Mouse (Mus musculus) layer of hippocampus, adult 8-10 months (tissue): ENCODE data around the gene Adora2a. TPM values are rescaled to one million over a fixed set of nuclear protein-coding genes. Genes with fewer than 3 reads are reported as not detected.
A peak's percentile ranks its signal among the peaks of the same experiment; 100 is the strongest.

ENCODE experiments used
- DNase-seq, 2 experiments: peaks; one replicate each; pipeline ENCODE4 v3.0.0; 2022; ENCODE audit warnings: low spot score in 2 of 2
- total RNA-seq, 4 experiments: library from RNA; stranded (reverse); gene quantifications; 2 replicates each; pipeline ENCODE4 v1.2.4; 2022

The Adora2a gene
- total RNA-seq, 4 experiments from 2014 or later: 1.1 to 2.7 (median 1.9) TPM

- DNase-seq: no peak
Observed at GRCm38 (mm10) chr10:75312361-75312760, 4.3 kb upstream of the Adora2a start.

GRCm38 (mm10) chr10:75314190-75314980 lies 2.3 kb upstream of the Adora2a start:
- DNase-seq: no peak

GRCm38 (mm10) chr10:75315756-75316155 lies 921 bp upstream of the Adora2a start:
- DNase-seq: no peak

- no peak for DNase-seq
Observed at GRCm38 (mm10) chr10:75316472-75316871, 205 bp upstream of the Adora2a start.

- DNase-seq: peak in 1 of 2 experiments; percentile 21
Observed at GRCm38 (mm10) chr10:75316908-75317761, 458 bp downstream of the Adora2a start.

GRCm38 (mm10) chr10:75318206-75318605 lies 1.5 kb downstream of the Adora2a start:
- no peak for DNase-seq

- no peak for DNase-seq
Observed at GRCm38 (mm10) chr10:75320321-75320720, 3.6 kb downstream of the Adora2a start.

GRCm38 (mm10) chr10:75322966-75323365 lies 6.3 kb downstream of the Adora2a start:
- no peak for DNase-seq

GRCm38 (mm10) chr10:75323986-75324385 lies 7.3 kb downstream of the Adora2a start:
- DNase-seq: no peak

GRCm38 (mm10) chr10:75324391-75324790 lies 7.7 kb downstream of the Adora2a start:
- DNase-seq: no peak

GRCm38 (mm10) chr10:75325821-75326220 lies 9.1 kb downstream of the Adora2a start:
- DNase-seq: no peak

- DNase-seq: no peak
Observed at GRCm38 (mm10) chr10:75326553-75326952, 9.9 kb downstream of the Adora2a start.

- DNase-seq: no peak
Observed at GRCm38 (mm10) chr10:75327081-75327480, 10.4 kb downstream of the Adora2a start.

- no peak for DNase-seq
Observed at GRCm38 (mm10) chr10:75328201-75328704, 11.6 kb downstream of the Adora2a start.

- DNase-seq: no peak
Observed at GRCm38 (mm10) chr10:75332268-75332667, 15.6 kb downstream of the Adora2a start.

GRCm38 (mm10) chr10:75333176-75333776 lies 16.6 kb downstream of the Adora2a start:
- DNase-seq: no peak

- no peak for DNase-seq
Observed at GRCm38 (mm10) chr10:75334175-75334574, 17.5 kb downstream of the Adora2a start.

- DNase-seq: no peak
Observed at GRCm38 (mm10) chr10:75335075-75335474, 18.4 kb downstream of the Adora2a start.

GRCm38 (mm10) chr10:75337231-75337630 lies 20.6 kb downstream of the Adora2a start:
- no peak for DNase-seq

- no peak for DNase-seq
Observed at GRCm38 (mm10) chr10:75338852-75339251, 22.2 kb downstream of the Adora2a start.

- DNase-seq: no peak
Observed at GRCm38 (mm10) chr10:75339377-75339776, 22.7 kb downstream of the Adora2a start.

GRCm38 (mm10) chr10:75341936-75342335 lies 25.3 kb downstream of the Adora2a start:
- no peak for DNase-seq
